Mouse (Mus musculus) heart, embryonic 13.5 days (tissue): ENCODE data around the gene Pip4p1. TPM values are rescaled to one million over a fixed set of nuclear protein-coding genes. Genes with fewer than 3 reads are reported as not detected.
A peak's percentile ranks its signal among the peaks of the same experiment; 100 is the strongest.
"Not testable (repeated sequence)": the region's sequence is repeated elsewhere in the genome, so short reads cannot be mapped to it uniquely, and the experiment has no call there.

Experiments
- ATAC-seq: fragments of 200-750 bp; cut with Nextera tagmentation; 2 replicates; pipeline ENCODE4 v1.8.0; 2017; ENCODE audit warnings: moderate TSS enrichment; ENCODE audit not compliant: insufficient number of reproducible peaks, low FRiP score, low TSS enrichment; ENCODE audit errors: extremely low read depth
- H3K27ac ChIP-seq: fragments of 300-500 bp; sonication (generic); replicated peaks from 2 replicates; pipeline ENCODE4 v1.5.1; 2015; ENCODE audit warnings: moderate library complexity, mild to moderate bottlenecking, inconsistent platforms
- H3K27me3 ChIP-seq: fragments of 300-500 bp; sonication (generic); replicated peaks from 2 replicates; pipeline ENCODE4 v1.6.1; 2015; ENCODE audit warnings: mild to moderate bottlenecking, inconsistent platforms
- H3K36me3 ChIP-seq: fragments of 300-500 bp; sonication (generic); 2 replicates; pipeline ENCODE4 v1.6.1; 2015; ENCODE audit warnings: mild to moderate bottlenecking, inconsistent platforms
- H3K4me1 ChIP-seq: fragments of 300-500 bp; sonication (generic); 2 replicates; pipeline ENCODE4 v1.6.1; 2015; ENCODE audit warnings: inconsistent platforms
- H3K4me2 ChIP-seq: fragments of 300-500 bp; sonication (generic); 2 replicates; pipeline ENCODE4 v1.6.1; 2015; ENCODE audit warnings: inconsistent platforms, mild to moderate bottlenecking, moderate library complexity
- H3K4me3 ChIP-seq: fragments of 300-500 bp; sonication (generic); 2 replicates; pipeline ENCODE4 v1.5.1; 2015; ENCODE audit warnings: moderate library complexity, mild to moderate bottlenecking, inconsistent platforms
- H3K9ac ChIP-seq: fragments of 300-500 bp; sonication (generic); 2 replicates; pipeline ENCODE4 v1.6.1; 2015; ENCODE audit warnings: inconsistent platforms, mild to moderate bottlenecking, moderate library complexity
- H3K9me3 ChIP-seq: fragments of 300-500 bp; sonication (generic); 2 replicates; pipeline ENCODE4 v1.6.1; 2016; ENCODE audit warnings: inconsistent platforms
- WGBS: fragments of 180-500 bp; shearing (Covaris S2); methylation state at CpG from one replicate; pipeline ENCODE4 v1.1.7; 2015; ENCODE audit warnings: mixed read lengths; 5-methylcytosine and 5-hydroxymethylcytosine counted together
- polyA plus RNA-seq: library from polyadenylated mRNA; unstranded; fragments of >200 nt; fragmentation: Nextera tagmentation; extraction: Ambion mirVana; gene quantifications from 2 replicates; pipeline ENCODE4 v1.2.1, GENCODE M21; 2015

The Pip4p1 gene
- polyA plus RNA-seq, 1 experiment from 2014 or later, result 34.9 TPM

DNA sequence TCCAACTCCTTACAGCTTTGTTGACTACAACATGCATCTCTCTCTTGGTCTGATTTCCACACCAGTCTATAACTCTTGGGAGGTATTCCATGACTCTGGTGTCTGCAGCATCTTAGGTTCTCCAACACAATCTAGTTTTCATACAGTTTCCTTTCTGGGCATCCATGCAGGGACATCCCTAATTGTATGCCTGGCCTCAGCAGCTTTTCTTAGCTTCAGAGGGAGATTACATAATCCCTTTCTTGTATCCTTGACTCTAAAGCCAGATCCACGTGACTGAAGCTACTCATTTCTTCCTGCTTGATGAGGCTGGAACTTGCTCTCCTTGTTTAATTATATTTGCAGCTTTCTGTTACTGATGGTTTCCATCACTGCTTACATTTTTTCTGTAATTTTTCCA is 6.0 kb upstream of the Pip4p1 start:
- Histone ChIP-seq H3K27me3 (0 out of 2 replicates have a peak, but pooled peaks cover 3% of the 10 kb centered on the region), H3K36me3 (no peaks in the 10 kb centered on the region)
- WGBS, result 42% methylated on average over 1 of the region's 1 CpGs

DNA sequence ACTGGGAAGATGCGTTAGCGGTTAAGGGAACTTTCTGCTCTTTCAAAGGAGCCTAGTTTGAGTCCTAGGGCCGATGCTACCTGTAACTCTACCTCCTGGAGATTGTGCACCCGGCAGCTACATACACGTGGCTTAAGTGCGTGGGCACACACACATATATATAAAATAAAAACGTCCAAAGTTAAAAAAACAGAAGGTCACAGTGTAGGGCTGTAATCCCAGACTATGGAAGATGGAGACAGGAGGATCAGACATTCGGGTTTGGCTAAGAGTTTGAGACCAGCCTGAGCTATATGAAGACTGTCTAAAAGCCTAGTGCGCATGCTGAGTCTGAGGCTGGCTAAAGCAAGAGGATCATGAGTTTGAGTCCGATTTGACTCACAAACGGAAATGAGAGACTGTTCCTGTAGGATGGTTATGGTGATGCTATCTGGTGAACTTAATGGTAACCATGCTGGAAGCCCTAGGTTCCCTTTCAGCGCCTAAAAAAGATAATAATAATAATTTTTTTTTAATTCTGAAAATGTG is 901 bp upstream of the Pip4p1 start:
- 12% methylated on average over 12 of the region's 12 CpGs for WGBS
- H3K4me3 ChIP-seq, result peak overlapping the region; percentile 99
- H3K27me3 ChIP-seq, result no peaks in the 10 kb centered on the region
- peaks cover 21% of the 10 kb centered on the region for H3K4me1 ChIP-seq
- H3K9me3 ChIP-seq, result no peaks in the 10 kb centered on the region
- no peak for ATAC-seq
- H3K4me2 ChIP-seq, result peak overlapping the region; percentile 72
- H3K9ac ChIP-seq, result peak overlapping the region; percentile 80
- H3K36me3 ChIP-seq, result peaks cover 30% of the 10 kb centered on the region
- H3K27ac ChIP-seq, result peak overlapping the region; percentile 85

More for the DNA sequence above, 6.0 kb upstream of the Pip4p1 start:
- H3K9me3 ChIP-seq, result no peaks in the 10 kb centered on the region
- no peak overlapping the region for H3K4me2 ChIP-seq
- H3K27ac ChIP-seq, result no peak overlapping the region
- peaks cover 3% of the 10 kb centered on the region for H3K4me1 ChIP-seq
- no peak overlapping the region for H3K9ac ChIP-seq
- ATAC-seq, result no peak
- H3K4me3 ChIP-seq, result no peak overlapping the region

DNA sequence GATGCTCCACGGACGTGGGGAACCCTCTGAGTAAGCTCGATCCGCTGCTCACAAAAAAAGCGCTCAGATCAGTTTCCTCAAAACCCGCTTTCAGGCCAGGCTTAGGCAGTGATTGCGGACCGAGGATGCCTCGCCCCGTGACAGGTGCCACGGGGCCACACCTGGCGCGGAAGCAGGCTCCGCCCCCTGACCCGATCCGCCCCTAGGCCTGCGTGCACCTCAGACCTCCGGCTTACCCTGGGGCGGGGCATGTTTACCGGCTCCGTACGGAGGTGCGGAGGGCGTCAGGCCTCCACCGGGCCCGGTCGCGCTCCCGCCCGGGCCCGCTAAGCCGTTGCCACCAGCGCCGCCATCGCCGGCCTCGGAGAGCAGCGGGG is 291 bp downstream of the Pip4p1 start:
- under 1% methylated on average over 38 of the region's 38 CpGs for WGBS

DNA sequence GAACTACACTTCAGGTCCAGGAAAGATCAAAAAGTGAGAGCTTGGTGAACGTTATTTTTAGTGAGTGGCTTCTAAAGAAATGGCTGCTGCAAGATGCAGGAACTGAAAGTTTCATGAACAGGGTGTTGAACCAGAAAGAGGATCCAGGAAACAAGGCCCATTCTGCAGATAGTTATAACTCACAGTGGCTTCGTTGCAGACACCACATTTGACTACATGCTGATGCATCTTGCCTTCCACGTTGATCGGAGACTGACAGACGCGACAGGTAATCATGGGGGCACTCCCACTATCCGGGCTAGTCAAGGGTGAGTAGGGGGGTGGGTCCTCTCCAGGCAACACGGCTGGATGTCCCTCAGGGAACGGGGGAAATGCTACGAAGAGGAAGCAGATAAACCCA is 705 bp downstream of the Pip4p1 start:
- H3K4me3 ChIP-seq, result peak overlapping the region; percentile 99
- H3K9me3 ChIP-seq, result no peaks in the 10 kb centered on the region
- ATAC-seq, result no peak
- H3K27me3 ChIP-seq, result no peaks in the 10 kb centered on the region
- 13% methylated on average over 10 of the region's 10 CpGs for whole genome bisulfite sequencing
- H3K36me3 ChIP-seq, result peaks cover 37% of the 10 kb centered on the region
- peak overlapping the region; percentile 88 for H3K4me2 ChIP-seq
- H3K9ac ChIP-seq, result peak overlapping the region; percentile 99
- H3K27ac ChIP-seq, result peak overlapping the region; percentile 89
- peaks cover 32% of the 10 kb centered on the region for H3K4me1 ChIP-seq

More for the DNA sequence above, 291 bp downstream of the Pip4p1 start:
- Histone ChIP-seq H3K9me3 (no peaks in the 10 kb centered on the region), H3K27me3 (no peaks in the 10 kb centered on the region), H3K27ac (peak overlapping the region; percentile 89), H3K4me3 (peak overlapping the region; percentile 99), H3K4me2 (peak overlapping the region; percentile 88), H3K36me3 (peaks cover 37% of the 10 kb centered on the region), H3K9ac (peak overlapping the region; percentile 99), H3K4me1 (peaks cover 32% of the 10 kb centered on the region)
- ATAC-seq, result peak; percentile 77

DNA sequence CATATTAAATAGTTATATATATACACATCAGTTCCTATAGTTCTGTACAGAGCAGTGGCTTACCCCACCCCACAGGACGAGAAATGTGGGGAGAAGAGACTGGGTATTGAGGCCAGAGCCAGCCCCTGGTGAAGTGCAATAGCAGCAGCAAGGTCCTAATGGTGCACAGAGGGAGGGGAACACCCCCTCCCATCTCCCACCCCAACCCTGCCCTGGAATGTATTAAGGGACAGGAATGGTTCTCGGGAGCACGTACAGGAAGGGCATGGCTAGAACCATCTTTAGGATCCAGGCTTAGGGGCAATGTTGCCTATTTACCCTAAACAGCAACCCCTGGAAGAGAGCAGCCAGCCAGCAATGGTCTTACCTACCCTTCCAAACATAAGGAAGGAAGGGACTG is 3.3 kb downstream of the Pip4p1 start:
- ATAC-seq, result no peak
- Histone ChIP-seq H3K4me1 (peaks cover 40% of the 10 kb centered on the region), H3K4me2 (no peak overlapping the region), H3K27ac (no peak overlapping the region), H3K9me3 (no peaks in the 10 kb centered on the region), H3K36me3 (peaks cover 37% of the 10 kb centered on the region), H3K27me3 (no peaks in the 10 kb centered on the region), H3K9ac (no peak overlapping the region), H3K4me3 (no peak overlapping the region)
- 78% methylated on average over 3 of the region's 3 CpGs for WGBS

DNA sequence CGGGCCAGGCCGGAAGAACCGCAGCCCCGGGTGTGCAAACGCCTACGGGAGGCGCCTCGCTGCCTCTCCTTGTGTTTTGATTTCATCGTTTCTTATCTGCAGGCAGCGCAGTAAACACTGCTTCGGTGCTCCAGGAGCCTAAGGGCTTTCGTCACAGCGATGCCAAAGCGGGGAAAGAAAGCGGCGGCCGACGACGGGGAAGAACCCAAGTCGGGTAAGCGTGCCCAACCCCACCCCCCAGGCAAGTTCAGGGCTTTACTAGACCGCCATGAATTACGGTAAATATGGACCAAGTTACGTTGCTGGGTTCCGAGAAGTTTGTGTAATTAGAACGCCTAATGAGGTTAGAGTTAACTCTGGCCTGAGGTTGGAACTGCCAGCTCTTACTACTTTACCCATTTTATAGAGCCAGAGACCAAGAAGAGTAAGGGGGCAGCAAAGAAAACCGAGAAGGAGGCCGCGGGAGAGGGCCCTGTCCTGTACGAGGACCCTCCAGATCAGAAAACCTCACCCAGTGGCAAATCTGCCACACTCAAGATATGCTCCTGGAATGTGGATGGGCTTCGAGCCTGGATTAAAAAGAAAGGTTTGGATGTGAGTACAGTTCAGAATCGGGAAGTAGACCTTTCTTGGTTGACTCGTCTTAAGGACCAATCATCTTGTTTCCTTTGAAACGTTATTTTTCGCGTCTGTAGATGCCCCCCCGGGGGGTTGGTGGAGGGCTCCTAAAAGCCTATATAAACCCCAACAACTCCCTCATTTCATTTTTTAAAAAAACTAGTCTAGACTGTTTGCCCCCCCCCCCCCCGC is 5.3 kb downstream of the Pip4p1 start:
- 2% methylated on average over 38 of the region's 38 CpGs for WGBS
- Histone ChIP-seq H3K4me3 (peak overlapping the region; percentile 93), H3K27ac (peak overlapping the region; percentile 94), H3K4me2 (peak overlapping the region; percentile 78), H3K9ac (peak overlapping the region; percentile 92), H3K9me3 (no peaks in the 10 kb centered on the region), H3K4me1 (peaks cover 35% of the 10 kb centered on the region), H3K27me3 (no peaks in the 10 kb centered on the region), H3K36me3 (peaks cover 44% of the 10 kb centered on the region)
- ATAC-seq, result peak; percentile 5; the same call in 1 of the 2 replicates

DNA sequence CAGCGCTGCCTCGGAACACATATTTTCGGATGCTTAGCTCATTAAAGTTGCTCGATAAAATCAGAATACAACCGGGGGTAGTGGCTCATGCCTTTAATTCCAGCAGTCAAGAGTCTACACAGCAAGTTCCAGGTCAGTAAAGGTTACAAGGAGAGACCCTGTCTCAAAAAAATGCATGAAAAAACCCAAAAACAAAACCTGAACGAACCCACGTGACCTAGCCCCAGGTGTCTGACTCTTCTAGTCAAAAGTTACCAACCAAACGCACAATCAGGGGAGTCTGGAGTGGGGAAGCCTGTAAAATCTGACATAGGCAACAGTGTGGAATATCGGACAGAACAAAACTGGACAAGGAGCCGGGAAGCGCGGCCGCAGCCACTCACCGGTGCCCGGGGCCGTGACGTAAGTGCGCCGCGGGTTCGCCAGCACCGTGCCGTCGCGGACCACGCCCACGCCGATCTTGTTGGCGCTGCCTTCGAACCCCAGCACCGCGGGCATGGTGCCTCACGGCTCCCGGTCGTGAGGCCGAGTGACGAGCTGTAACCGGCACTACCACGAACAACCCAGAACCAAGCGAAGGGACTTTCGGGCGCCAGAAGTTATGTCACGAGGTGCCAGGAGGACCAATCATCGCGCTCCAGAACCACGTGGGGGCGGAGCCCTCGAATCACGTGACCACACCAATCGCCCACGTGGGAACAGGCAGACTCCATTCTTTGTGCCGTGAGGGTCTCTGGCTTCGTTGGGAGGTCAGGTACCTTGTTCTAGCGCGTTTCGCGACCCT is 6.2 kb downstream of the Pip4p1 start, which contains the start of the genes Osgep and Apex1:
Osgep (minus strand) TSS at position 613 of the 784 bp plus-strand sequence.
Apex1 (plus strand) TSS at position 688 of the 784 bp plus-strand sequence.
- under 1% methylated on average over 57 of the region's 57 CpGs for WGBS
- H3K9ac ChIP-seq, result peak within 1 kb of the TSS; percentile 92
- peaks cover 51% of the 10 kb centered on the region for H3K36me3 ChIP-seq
- ATAC-seq, result peak; percentile 93
- H3K27me3 ChIP-seq, result no peaks in the 10 kb centered on the region
- H3K4me1 ChIP-seq, result peaks cover 27% of the 10 kb centered on the region
- H3K4me2 ChIP-seq, result peak within 1 kb of the TSS; percentile 78
- H3K9me3 ChIP-seq, result no peaks in the 10 kb centered on the region
- peak within 1 kb of the TSS; percentile 93 for H3K4me3 ChIP-seq
- peak within 1 kb of the TSS; percentile 94 for H3K27ac ChIP-seq

DNA sequence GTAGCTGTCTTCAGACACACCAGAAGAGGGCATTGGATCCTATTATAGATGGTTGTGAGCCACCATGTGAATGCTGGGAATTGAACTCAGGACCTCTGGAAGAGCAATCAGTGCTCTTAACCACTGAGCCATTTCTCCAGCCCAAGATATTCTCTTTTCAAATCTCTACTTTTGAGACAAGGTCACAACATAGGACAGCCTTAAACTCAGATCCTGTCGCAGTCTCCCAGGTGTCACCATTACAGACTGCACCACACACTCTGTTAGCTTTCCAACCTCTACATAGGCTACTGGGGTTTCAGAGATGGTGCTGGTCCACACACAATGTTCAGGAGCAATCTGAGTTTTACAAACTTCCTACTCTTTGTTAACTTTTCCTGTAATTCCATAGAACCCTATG is 7.2 kb downstream of the Pip4p1 start:
- H3K27me3 ChIP-seq, ATAC-seq, H3K9me3 ChIP-seq: not testable (repeated sequence)
- H3K4me3 ChIP-seq, result peak overlapping the region; percentile 93
- peak overlapping the region; percentile 78 for H3K4me2 ChIP-seq
- peaks cover 49% of the 10 kb centered on the region for H3K36me3 ChIP-seq
- 59% methylated on average over 1 of the region's 1 CpGs for WGBS
- H3K9ac ChIP-seq, result peak overlapping the region; percentile 92
- peak overlapping the region; percentile 94; the same call in 1 of the 2 replicates for H3K27ac ChIP-seq
- peaks cover 22% of the 10 kb centered on the region for H3K4me1 ChIP-seq

DNA sequence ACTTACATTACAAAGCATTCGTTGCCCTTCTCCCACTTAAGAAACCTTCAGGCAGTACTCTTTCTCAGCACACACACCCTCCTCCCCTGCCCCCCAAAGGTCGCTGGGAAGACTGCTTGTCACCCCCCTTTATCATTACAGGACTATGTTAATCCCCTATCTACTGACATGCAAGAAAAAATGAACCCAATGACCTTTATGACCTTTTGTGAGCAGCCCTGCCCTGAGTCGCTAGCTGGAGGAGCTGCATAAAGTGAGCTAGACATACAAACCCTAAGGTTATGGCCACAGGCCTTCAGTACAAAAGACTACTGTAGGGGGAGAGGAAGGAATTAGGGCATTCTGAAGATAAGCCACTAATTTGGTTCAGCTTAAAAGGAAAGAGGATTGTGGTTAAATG is 19.3 kb downstream of the Pip4p1 start:
- Histone ChIP-seq H3K9me3 (no peaks in the 10 kb centered on the region), H3K36me3 (peaks cover 54% of the 10 kb centered on the region), H3K4me3 (no peak overlapping the region), H3K4me2 (no peak overlapping the region), H3K27me3 (no peaks in the 10 kb centered on the region), H3K27ac (no peak overlapping the region), H3K4me1 (no peaks in the 10 kb centered on the region), H3K9ac (no peak overlapping the region)
- 47% methylated on average over 3 of the region's 3 CpGs for WGBS
- no peak for ATAC-seq

DNA sequence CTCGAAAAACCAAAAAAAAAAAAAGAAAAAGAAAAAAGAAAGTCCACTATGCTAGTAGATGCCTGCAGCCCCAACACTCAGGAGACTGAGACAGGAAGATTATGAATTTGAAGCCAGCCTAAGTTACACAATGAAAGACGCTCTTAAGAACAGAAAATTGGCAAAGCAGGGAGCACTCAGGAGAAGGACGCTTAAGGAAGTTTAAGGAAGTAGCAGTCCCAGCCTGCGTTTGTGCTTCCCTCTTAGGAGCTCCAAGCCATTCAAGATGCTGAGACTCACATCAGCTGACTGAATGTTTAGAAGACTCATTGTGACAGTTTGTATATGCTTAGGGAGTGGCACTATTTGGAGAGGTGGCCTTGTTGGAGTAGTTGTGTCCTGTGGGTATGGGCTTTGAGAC is 22.5 kb downstream of the Pip4p1 start:
- no peak overlapping the region for H3K4me3 ChIP-seq

DNA sequence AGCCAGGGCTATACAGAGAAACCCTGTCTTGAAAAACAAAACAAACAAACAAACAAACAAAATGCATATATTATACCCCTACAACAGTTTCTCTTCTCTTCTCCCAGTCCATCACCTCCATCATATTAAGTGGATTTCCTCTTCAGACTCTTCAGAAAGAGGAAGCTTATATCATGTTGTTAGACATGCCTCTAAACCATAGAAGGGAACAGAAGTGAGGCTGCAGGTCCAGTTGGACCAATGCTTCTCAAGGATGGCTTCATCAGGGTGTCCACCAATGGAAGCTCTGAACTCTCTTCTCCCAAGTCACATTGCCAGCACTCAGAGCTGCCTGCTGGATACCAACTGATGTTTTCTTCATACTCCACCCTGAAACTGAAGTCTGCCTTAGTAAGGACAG is 25.3 kb downstream of the Pip4p1 start:
- not testable (repeated sequence) for ATAC-seq, H3K9ac ChIP-seq, H3K36me3 ChIP-seq, H3K4me2 ChIP-seq, H3K4me1 ChIP-seq, H3K4me3 ChIP-seq, H3K27me3 ChIP-seq, H3K9me3 ChIP-seq, H3K27ac ChIP-seq

More for the DNA sequence above, 22.5 kb downstream of the Pip4p1 start:
- ATAC-seq, result no peak
- no peak overlapping the region for H3K27ac ChIP-seq
- H3K4me1 ChIP-seq, result peaks cover 5% of the 10 kb centered on the region
- peaks cover 24% of the 10 kb centered on the region for H3K36me3 ChIP-seq
- WGBS, result 63% methylated on average over 4 of the region's 4 CpGs
- H3K4me2 ChIP-seq, result no peak overlapping the region
- H3K9me3 ChIP-seq, result no peaks in the 10 kb centered on the region
- H3K9ac ChIP-seq, result no peak overlapping the region
- H3K27me3 ChIP-seq, result no peaks in the 10 kb centered on the region
